Comparison of ENCODE assay signal across 23 mouse cellular contexts in the genomic region with DNA sequence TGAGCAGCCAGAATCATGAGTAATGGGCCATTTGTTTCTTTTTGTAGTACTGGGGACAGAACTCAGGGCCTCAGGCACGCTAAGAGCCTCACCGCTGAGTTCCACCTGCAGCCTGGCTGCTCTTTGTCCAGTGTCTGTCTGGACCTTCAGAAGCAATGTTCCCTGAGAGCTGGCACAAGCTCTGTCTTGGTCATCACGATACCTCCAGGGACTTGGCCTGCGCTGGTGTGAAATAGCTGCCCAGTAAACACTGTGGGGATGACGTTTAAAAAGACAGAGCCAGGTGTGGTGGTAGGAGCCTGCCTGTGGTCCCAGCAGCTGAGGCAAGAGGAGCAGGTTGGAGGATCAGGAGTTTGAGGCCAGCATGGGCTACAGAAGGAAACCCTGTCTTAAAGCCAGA.
"Had no signal": no experiment of that assay in that cellular context is flagged by ENCODE, and none has a peak within 500 bp of the region (broad histone marks: within the 10 kb centered on the region; RNA-seq: fewer than 3 reads in every experiment).

No protein-coding gene starts in this region.

- H3K4me1 ChIP-seq: heart, embryonic 12.5 days; hindbrain, embryonic 12.5 days; kidney, embryonic 15.5 days; limb, embryonic 12.5 days; limb, embryonic 15.5 days; liver, embryonic 12.5 days had no signal

- H3K9ac ChIP-seq: forebrain, postnatal 0 days; heart, embryonic 12.5 days; hindbrain, embryonic 12.5 days; hindbrain, embryonic 14.5 days; kidney, embryonic 15.5 days; limb, embryonic 12.5 days; limb, embryonic 15.5 days; liver, embryonic 12.5 days; liver, embryonic 14.5 days had no signal

- H3K27me3 ChIP-seq: hindbrain, embryonic 12.5 days; kidney, embryonic 15.5 days; limb, embryonic 12.5 days; limb, embryonic 15.5 days had no signal

- ATAC-seq: forebrain, postnatal 0 days; hindbrain, embryonic 16.5 days; intestine, embryonic 16.5 days; liver, embryonic 12.5 days had no signal

- H3K4me2 ChIP-seq: heart, embryonic 12.5 days; hindbrain, embryonic 12.5 days; hindbrain, embryonic 14.5 days; kidney, embryonic 15.5 days; limb, embryonic 12.5 days; limb, embryonic 15.5 days; liver, embryonic 12.5 days had no signal

- H3K27ac ChIP-seq: heart, embryonic 10.5 days; hindbrain, embryonic 12.5 days; hindbrain, embryonic 14.5 days; kidney, embryonic 15.5 days; kidney, postnatal 0 days; limb, embryonic 12.5 days; limb, embryonic 15.5 days; liver, embryonic 12.5 days; liver, embryonic 14.5 days had no signal

- H3K36me3 ChIP-seq: heart, embryonic 10.5 days; heart, embryonic 12.5 days; hindbrain, embryonic 12.5 days; kidney, embryonic 15.5 days; limb, embryonic 12.5 days; limb, embryonic 15.5 days; liver, embryonic 12.5 days had no signal

- DNase-seq: forebrain, postnatal 0 days; heart, adult 18-20 months; heart, postnatal 10 days; kidney, adult 11 months; kidney, adult 2 months; kidney, adult 9 months; kidney, postnatal 14 days; kidney, postnatal 36 days; layer of hippocampus, adult 9-11 months; layer of hippocampus, postnatal 36 days; left cerebral cortex, postnatal 4 days had no signal

- H3K9me3 ChIP-seq: heart, embryonic 10.5 days; heart, embryonic 12.5 days; hindbrain, embryonic 12.5 days; kidney, embryonic 15.5 days; limb, embryonic 12.5 days; limb, embryonic 15.5 days; liver, embryonic 12.5 days had no signal

- H3K4me3 ChIP-seq: heart, embryonic 10.5 days; heart, embryonic 12.5 days; hindbrain, embryonic 12.5 days; kidney, embryonic 15.5 days; limb, embryonic 12.5 days; limb, embryonic 15.5 days; liver, embryonic 12.5 days had no signal
